22 mouse cellular contexts compared by ENCODE assay signal in genomic region chr9:90277884-90278283, GRCm38 (mm10). TPM values are rescaled to one million over a fixed set of nuclear protein-coding genes. Genes with fewer than 3 reads are reported as not detected.
DNase-seq lines count a peak whose midpoint lies in the region; ATAC-seq and TF ChIP-seq lines count a peak whose summit lies in the region.
"Had no signal": no experiment of that assay in that cellular context is flagged by ENCODE, and none has a peak within 500 bp of the region (broad histone marks: within the 10 kb centered on the region; RNA-seq: fewer than 3 reads in every experiment).

No protein-coding gene starts in this region.

- no peak for DNase-seq in liver, embryonic 13.5 days
- no peak for DNase-seq in liver
- DNase-seq in adrenal gland, postnatal 25 days, result no peak
- DNase-seq in lung, adult 2 months, result no peak
- DNase-seq: adrenal gland, adult 2 months; cerebellum, adult 11 months; cerebellum, adult 8-10 months; cerebellum, postnatal 14 days; embryo, embryonic 11 days; gastrocnemius, postnatal 10 days; heart, adult 2 months had no signal

- 0 out of 2 replicates have a peak, but pooled peaks have one; percentile 24 for ATAC-seq in liver, embryonic 13.5 days (ENCODE audit: low read depth)
- ATAC-seq in intestine, embryonic 15.5 days, result peak; percentile 93
- ATAC-seq in stomach, embryonic 14.5 days (ENCODE audit: insufficient number of reproducible peaks, insufficient read depth, low FRiP score, low read depth), result 0 out of 2 replicates have a peak, but pooled peaks have one; percentile 23
- ATAC-seq: activated CD4-positive, CD25-positive, alpha-beta regulatory T cell, adult 4 months; forebrain, embryonic 16.5 days; Patski had no signal

- no peak for TF ChIP-seq CTCF in lung, adult 2 months (IDR thresholded peaks at IDR 0.05; ENCODE audit: insufficient read depth, low read length)

- no peaks in the 10 kb centered on the region for H3K27me3 ChIP-seq in liver, embryonic 13.5 days
- no peaks in the 10 kb centered on the region for H3K27me3 ChIP-seq in intestine, embryonic 15.5 days (replicated peaks)
- H3K27me3 ChIP-seq in stomach, embryonic 14.5 days (ENCODE audit: control insufficient read depth, insufficient read depth, low read length), result no peaks in the 10 kb centered on the region
- H3K27me3 ChIP-seq: CH12.LX; embryonic facial prominence, embryonic 12.5 days; forebrain, embryonic 12.5 days; heart, embryonic 12.5 days had no signal

- no peaks in the 10 kb centered on the region for H3K36me3 ChIP-seq in liver, embryonic 13.5 days
- no peaks in the 10 kb centered on the region for H3K36me3 ChIP-seq in intestine, embryonic 15.5 days
- H3K36me3 ChIP-seq in stomach, embryonic 14.5 days (ENCODE audit: control insufficient read depth, insufficient read depth, low read length), result no peaks in the 10 kb centered on the region
- H3K36me3 ChIP-seq: embryonic facial prominence, embryonic 12.5 days; forebrain, embryonic 12.5 days; heart, embryonic 12.5 days; hindbrain, embryonic 10.5 days had no signal

- H3K9ac ChIP-seq in liver, embryonic 13.5 days, result no peak overlapping the region
- no peak overlapping the region for H3K9ac ChIP-seq in intestine, embryonic 15.5 days
- no peak overlapping the region for H3K9ac ChIP-seq in stomach, embryonic 14.5 days (replicated peaks; ENCODE audit: low read depth, low read length)
- H3K9ac ChIP-seq: embryonic facial prominence, embryonic 12.5 days; forebrain, embryonic 12.5 days; heart, embryonic 12.5 days; hindbrain, embryonic 14.5 days had no signal

- no peak overlapping the region for H3K4me3 ChIP-seq in liver, embryonic 13.5 days (replicated peaks)
- no peak overlapping the region for H3K4me3 ChIP-seq in intestine, embryonic 15.5 days (replicated peaks)
- H3K4me3 ChIP-seq in stomach, embryonic 14.5 days (ENCODE audit: low read depth, low read length), result no peak overlapping the region
- no peak overlapping the region for H3K4me3 ChIP-seq in lung, adult 2 months (replicated peaks; ENCODE audit: extremely low read depth, low read depth, low read length)
- H3K4me3 ChIP-seq: embryonic facial prominence, embryonic 12.5 days; forebrain, embryonic 12.5 days; heart, adult 2 months; heart, embryonic 12.5 days; hindbrain, embryonic 10.5 days had no signal

- no peak overlapping the region for H3K27ac ChIP-seq in liver, embryonic 13.5 days
- H3K27ac ChIP-seq in intestine, embryonic 15.5 days, result peak overlapping the region; percentile 65
- H3K27ac ChIP-seq in stomach, embryonic 14.5 days (ENCODE audit: low read length), result peak overlapping the region; percentile 48; the same call in 1 of the 2 replicates
- H3K27ac ChIP-seq: embryonic facial prominence, embryonic 12.5 days; forebrain, embryonic 12.5 days; heart, adult 2 months; hindbrain, embryonic 10.5 days; hindbrain, embryonic 14.5 days had no signal

- H3K4me1 ChIP-seq in liver, embryonic 13.5 days (replicated peaks), result peaks cover 26% of the 10 kb centered on the region
- 0 out of 2 replicates have a peak, but pooled peaks cover 4% of the 10 kb centered on the region for H3K4me1 ChIP-seq in intestine, embryonic 15.5 days (replicated peaks)
- no peaks in the 10 kb centered on the region for H3K4me1 ChIP-seq in stomach, embryonic 14.5 days (ENCODE audit: control insufficient read depth, insufficient read depth, low read length)
- peaks cover 5% of the 10 kb centered on the region; the same call in 1 of the 2 replicates for H3K4me1 ChIP-seq in lung, adult 2 months (ENCODE audit: control insufficient read depth, insufficient read depth, low read length)
- H3K4me1 ChIP-seq: embryonic facial prominence, embryonic 12.5 days; forebrain, embryonic 12.5 days; hindbrain, embryonic 10.5 days had no signal

- no peak overlapping the region for H3K4me2 ChIP-seq in liver, embryonic 13.5 days
- 0 out of 2 replicates have a peak overlapping the region, but pooled peaks have one; percentile 4 for H3K4me2 ChIP-seq in intestine, embryonic 15.5 days (replicated peaks)
- H3K4me2 ChIP-seq in stomach, embryonic 14.5 days (replicated peaks; ENCODE audit: low read depth, low read length), result no peak overlapping the region
- H3K4me2 ChIP-seq: embryonic facial prominence, embryonic 12.5 days; forebrain, embryonic 12.5 days; heart, embryonic 12.5 days; hindbrain, embryonic 14.5 days had no signal

- no peak for TF ChIP-seq POLR2A in lung, adult 2 months (IDR thresholded peaks at IDR 0.05; ENCODE audit: borderline replicate concordance, extremely low read depth, low read depth, low read length)

- no peaks in the 10 kb centered on the region for H3K9me3 ChIP-seq in liver, embryonic 13.5 days (replicated peaks)
- no peaks in the 10 kb centered on the region for H3K9me3 ChIP-seq in intestine, embryonic 15.5 days
- H3K9me3 ChIP-seq in stomach, embryonic 14.5 days (ENCODE audit: control insufficient read depth, low read depth, low read length), result no peaks in the 10 kb centered on the region
- H3K9me3 ChIP-seq: embryonic facial prominence, embryonic 12.5 days; forebrain, embryonic 12.5 days; heart, embryonic 12.5 days; hindbrain, embryonic 10.5 days had no signal

- 62% methylated on average over 2 of the region's 2 CpGs for WGBS in liver, embryonic 13.5 days (ENCODE audit: insufficient replicate concordance)
- 54% methylated on average over 2 of the region's 2 CpGs for WGBS in intestine, embryonic 15.5 days
- 68% methylated on average over 2 of the region's 2 CpGs for WGBS in stomach, embryonic 14.5 days
- WGBS in lung, adult 2 months, result 50% methylated on average over 2 of the region's 2 CpGs

RNA-seq across cellular contexts. Expression of gene Tbc1d2b, which starts 7.3 kb away (rescaled TPM):
- 6.5 and 8.2 TPM in 2 replicates for polyA plus RNA-seq in liver, embryonic 13.5 days (2015; fragmentation: Nextera tagmentation; extraction: Ambion mirVana)
- polyA plus RNA-seq in intestine, embryonic 15.5 days (2015; fragmentation: Nextera tagmentation; extraction: Ambion mirVana), result 14.6 and 14.9 TPM in 2 replicates
- 20.9 and 23.3 TPM in 2 replicates for polyA plus RNA-seq in stomach, embryonic 14.5 days (2014; fragmentation: Nextera tagmentation; extraction: Ambion mirVana)
- total RNA-seq in adrenal gland, postnatal 25 days (2021), result 30.5 and 44.4 TPM in 2 replicates
- polyA plus RNA-seq in lung, adult 2 months (2012; rRNA removed), result 40.7 and 46.4 TPM in 2 replicates

Comparison
In these comparisons a context has a peak if more than half of its experiments do, and no peak if none do; other contexts are left out.
1. ATAC-seq: peak in every context shown above with its lines; median percentile 93 in intestine, embryonic 15.5 days; 24 in liver, embryonic 13.5 days; 23 in stomach, embryonic 14.5 days.